Mouse (Mus musculus) midbrain, embryonic 16.5 days (tissue): ENCODE data around the gene Crlf1. TPM values are rescaled to one million over a fixed set of nuclear protein-coding genes. Genes with fewer than 3 reads are reported as not detected.

Experiments used
- ATAC-seq: fragments of 200-750 bp; cut with Nextera tagmentation; 2 replicates; pipeline ENCODE4 v1.8.0; 2017; ENCODE audit warnings: moderate TSS enrichment
- H3K27ac ChIP-seq: fragments of 300-500 bp; sonication (generic); 2 replicates; pipeline ENCODE4 v1.5.1; 2014; ENCODE audit warnings: mild to moderate bottlenecking, low read length, mixed read lengths
- H3K27me3 ChIP-seq: fragments of 300-500 bp; sonication (generic); 2 replicates; pipeline ENCODE4 v1.6.1; 2014; ENCODE audit warnings: low read depth, low read length, mixed read lengths; ENCODE audit not compliant: control insufficient read depth, insufficient read depth
- H3K36me3 ChIP-seq: fragments of 300-500 bp; sonication (generic); 2 replicates; pipeline ENCODE4 v1.6.1; 2014; ENCODE audit warnings: mild to moderate bottlenecking, low read length, moderate library complexity, mixed read lengths; ENCODE audit not compliant: control insufficient read depth, insufficient read depth
- H3K4me1 ChIP-seq: fragments of 300-500 bp; sonication (generic); 2 replicates; pipeline ENCODE4 v1.6.1; 2014; ENCODE audit warnings: mild to moderate bottlenecking, low read length, mixed read lengths; ENCODE audit not compliant: control insufficient read depth, insufficient read depth
- H3K4me2 ChIP-seq: fragments of 300-500 bp; sonication (generic); 2 replicates; pipeline ENCODE4 v1.6.1; 2014; ENCODE audit warnings: mild to moderate bottlenecking, low read length, mixed read lengths
- H3K4me3 ChIP-seq: fragments of 300-500 bp; sonication (generic); 2 replicates; pipeline ENCODE4 v1.5.1; 2014; ENCODE audit warnings: low read depth, mild to moderate bottlenecking, low read length, moderate library complexity, mixed read lengths
- H3K9ac ChIP-seq: fragments of 300-500 bp; sonication (generic); 2 replicates; pipeline ENCODE4 v1.6.1; 2014; ENCODE audit warnings: low read depth, low read length, mixed read lengths
- H3K9me3 ChIP-seq: fragments of 300-500 bp; sonication (generic); replicated peaks from 2 replicates; pipeline ENCODE4 v1.6.1; 2014; ENCODE audit warnings: mild to moderate bottlenecking, low read length, mixed read lengths; ENCODE audit not compliant: control insufficient read depth, poor library complexity, severe bottlenecking
- whole genome bisulfite sequencing: fragments of 180-500 bp; shearing (Covaris S2); extraction: QIAGEN DNeasy Blood & Tissue Kit; methylation state at CpG from one replicate; pipeline ENCODE4 v1.1.7; 2014; 5-methylcytosine and 5-hydroxymethylcytosine counted together
- polyA plus RNA-seq: library from polyadenylated mRNA; unstranded; fragments of >200 nt; fragmentation: Nextera tagmentation; extraction: Ambion mirVana; gene quantifications from 2 replicates; pipeline ENCODE4 v1.2.1, GENCODE M21; 2015

The Crlf1 gene
- polyA plus RNA-seq, 1 experiment from 2014 or later, result 6.3 TPM

- no peak for ATAC-seq
- Histone ChIP-seq H3K4me2 (peak overlapping the region; percentile 93), H3K36me3 (no peaks in the 10 kb centered on the region), H3K4me3 (no peak overlapping the region), H3K9ac (no peak overlapping the region), H3K27ac (no peak overlapping the region), H3K27me3 (no peaks in the 10 kb centered on the region), H3K9me3 (no peaks in the 10 kb centered on the region), H3K4me1 (peaks cover 26% of the 10 kb centered on the region)
- WGBS, result 85% methylated on average over 5 of the region's 5 CpGs
These were observed 48.1 kb downstream of the Crlf1 start for GRCm38 (mm10) chr8:70541081-70541480.

GRCm38 (mm10) chr8:70544200-70544687 lies 51.3 kb downstream of the Crlf1 start:
- Histone ChIP-seq H3K9ac (no peak overlapping the region), H3K9me3 (no peaks in the 10 kb centered on the region), H3K27me3 (no peaks in the 10 kb centered on the region), H3K36me3 (no peaks in the 10 kb centered on the region), H3K4me1 (peaks cover 20% of the 10 kb centered on the region), H3K27ac (no peak overlapping the region), H3K4me3 (no peak overlapping the region), H3K4me2 (no peak overlapping the region)
- ATAC-seq, result no peak
- WGBS, result 75% methylated on average over 6 of the region's 6 CpGs

GRCm38 (mm10) chr8:70546412-70546811 lies 53.5 kb downstream of the Crlf1 start:
- no peaks in the 10 kb centered on the region for H3K36me3 ChIP-seq
- no peak overlapping the region for H3K27ac ChIP-seq
- no peaks in the 10 kb centered on the region for H3K9me3 ChIP-seq
- peaks cover 6% of the 10 kb centered on the region for H3K4me1 ChIP-seq
- 94% methylated on average over 4 of the region's 4 CpGs for WGBS
- ATAC-seq, result no peak
- no peak overlapping the region for H3K4me3 ChIP-seq
- H3K27me3 ChIP-seq, result no peaks in the 10 kb centered on the region
- H3K4me2 ChIP-seq, result no peak overlapping the region
- no peak overlapping the region for H3K9ac ChIP-seq

GRCm38 (mm10) chr8:70547762-70548161 lies 54.8 kb downstream of the Crlf1 start:
- no peak for ATAC-seq
- no peaks in the 10 kb centered on the region for H3K36me3 ChIP-seq
- H3K9me3 ChIP-seq, result no peaks in the 10 kb centered on the region
- H3K4me3 ChIP-seq, result no peak overlapping the region
- no peaks in the 10 kb centered on the region for H3K4me1 ChIP-seq
- H3K4me2 ChIP-seq, result no peak overlapping the region
- H3K9ac ChIP-seq, result no peak overlapping the region
- H3K27me3 ChIP-seq, result no peaks in the 10 kb centered on the region
- no peak overlapping the region for H3K27ac ChIP-seq
- 92% methylated on average over 6 of the region's 6 CpGs for WGBS

- no peaks in the 10 kb centered on the region for H3K9me3 ChIP-seq
- no peak overlapping the region for H3K9ac ChIP-seq
- WGBS, result 94% methylated on average over 10 of the region's 10 CpGs
- no peak for ATAC-seq
- no peak overlapping the region for H3K4me2 ChIP-seq
- H3K4me3 ChIP-seq, result no peak overlapping the region
- H3K27me3 ChIP-seq, result no peaks in the 10 kb centered on the region
- no peak overlapping the region for H3K27ac ChIP-seq
- H3K36me3 ChIP-seq, result no peaks in the 10 kb centered on the region
- 0 out of 2 replicates have a peak, but pooled peaks cover 2% of the 10 kb centered on the region for H3K4me1 ChIP-seq
These were observed 56.6 kb downstream of the Crlf1 start for GRCm38 (mm10) chr8:70549412-70550184.

GRCm38 (mm10) chr8:70551558-70552161 lies 58.7 kb downstream of the Crlf1 start:
- H3K27me3 ChIP-seq, result no peaks in the 10 kb centered on the region
- H3K27ac ChIP-seq, result no peak overlapping the region
- 0 out of 2 replicates have a peak, but pooled peaks cover 2% of the 10 kb centered on the region for H3K4me1 ChIP-seq
- H3K9me3 ChIP-seq, result no peaks in the 10 kb centered on the region
- no peaks in the 10 kb centered on the region for H3K36me3 ChIP-seq
- H3K9ac ChIP-seq, result no peak overlapping the region
- WGBS, result 84% methylated on average over 3 of the region's 3 CpGs
- no peak overlapping the region for H3K4me3 ChIP-seq
- no peak overlapping the region for H3K4me2 ChIP-seq
- no peak for ATAC-seq

- Histone ChIP-seq H3K27me3 (no peaks in the 10 kb centered on the region), H3K4me3 (no peak overlapping the region), H3K36me3 (no peaks in the 10 kb centered on the region), H3K4me1 (0 out of 2 replicates have a peak, but pooled peaks cover 2% of the 10 kb centered on the region), H3K4me2 (no peak overlapping the region), H3K9me3 (no peaks in the 10 kb centered on the region), H3K27ac (no peak overlapping the region), H3K9ac (no peak overlapping the region)
- ATAC-seq, result no peak
- WGBS, result 46% methylated on average over 1 of the region's 1 CpGs
These were observed 59.9 kb downstream of the Crlf1 start for GRCm38 (mm10) chr8:70552836-70553235.
